Mouse (Mus musculus) layer of hippocampus, adult 18-20 months (tissue): Measurements from ENCODE around the gene Grm1. TPM values are rescaled to one million over a fixed set of nuclear protein-coding genes. Genes with fewer than 3 reads are reported as not detected.
A peak's percentile ranks its signal among the peaks of the same experiment; 100 is the strongest.

Source experiments
- DNase-seq, 2 experiments: peaks; one replicate each; pipeline ENCODE4 v3.0.0; 2022; ENCODE audit warnings: low spot score in 2 of 2
- total RNA-seq, 2 experiments: library from RNA; stranded (reverse); gene quantifications; 2 replicates each; pipeline ENCODE4 v1.2.3; 2021

The Grm1 gene
- total RNA-seq, 2 experiments from 2014 or later, result 65.2 to 65.7 TPM

DNA sequence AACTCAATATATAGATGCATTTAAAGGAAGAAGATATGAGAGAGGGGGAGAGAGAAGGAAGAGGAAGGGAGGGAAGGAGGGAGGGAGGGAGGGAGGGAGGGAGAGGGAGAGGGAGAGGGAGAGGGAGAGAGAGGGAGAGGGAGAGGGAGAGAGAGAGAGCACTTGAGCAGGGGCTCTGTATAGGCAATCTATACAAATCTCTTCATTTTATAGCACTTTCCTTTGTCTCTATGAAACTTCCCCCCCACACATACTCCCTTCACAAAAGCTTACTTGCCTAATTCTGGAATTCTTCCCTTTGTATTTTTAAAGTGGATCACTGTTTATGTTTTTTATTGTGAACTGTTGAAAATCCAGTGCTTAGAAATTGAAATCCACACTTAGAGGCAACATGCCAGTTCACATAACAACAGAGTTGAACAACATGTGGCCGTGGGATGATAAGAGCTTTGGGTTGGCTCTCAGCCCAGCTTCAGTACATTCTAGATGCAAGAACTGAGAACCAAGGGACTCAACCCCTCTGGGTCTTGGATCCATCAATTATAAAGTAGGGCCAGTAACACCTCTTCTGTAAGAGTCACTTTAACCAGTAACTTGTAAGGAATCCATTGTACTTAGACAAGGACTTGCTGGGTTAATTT, 345.0 kb downstream of the Grm1 start:
- DNase-seq, result peak; percentile 50 to 84

- no peak for DNase-seq
These were observed 347.6 kb downstream of the Grm1 start for GRCm38 (mm10) chr10:10734561-10734960.

DNA sequence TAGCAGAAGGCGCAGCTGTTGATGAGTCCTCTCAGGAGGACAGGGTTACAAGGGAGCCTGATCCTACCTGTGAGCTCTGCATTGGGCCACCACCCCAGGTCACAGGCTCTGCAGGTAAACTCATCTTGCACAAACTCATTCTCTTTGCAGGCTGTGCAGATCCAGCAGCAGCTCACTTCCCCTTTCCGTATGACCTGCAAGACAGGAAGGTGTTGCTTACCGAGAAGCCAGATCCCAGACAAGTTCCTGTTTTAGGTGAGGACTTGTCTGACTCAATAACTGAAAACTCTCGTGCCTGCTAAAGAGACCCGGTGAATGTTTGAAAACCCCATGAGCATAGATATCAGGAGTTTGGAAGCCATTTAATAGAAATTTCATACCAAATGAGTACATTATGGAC, 349.1 kb downstream of the Grm1 start:
- no peak for DNase-seq

DNA sequence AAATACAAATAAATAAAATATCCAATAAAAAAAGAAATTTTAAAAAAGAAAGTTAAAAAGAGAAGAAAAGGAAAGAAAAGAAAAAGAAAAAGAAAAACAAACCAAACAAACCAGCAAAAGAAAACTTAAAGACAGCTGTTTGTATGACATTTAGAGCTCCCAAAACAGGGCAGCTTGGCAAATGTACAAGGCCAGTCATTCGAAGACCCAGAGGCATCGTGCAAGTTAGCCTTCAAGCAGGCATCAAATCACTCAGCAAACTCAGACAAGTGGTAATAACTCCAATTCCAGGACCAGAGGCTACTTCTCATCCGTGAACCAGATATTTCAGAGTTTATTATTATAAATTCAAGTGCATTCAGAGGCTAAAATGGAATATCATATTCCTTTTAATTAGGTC, 355.7 kb downstream of the Grm1 start:
- no peak for DNase-seq

- no peak for DNase-seq
These were observed 371.3 kb downstream of the Grm1 start for GRCm38 (mm10) chr10:10710837-10711236.

- no peak for DNase-seq
These were observed 371.8 kb downstream of the Grm1 start for GRCm38 (mm10) chr10:10710359-10710758.

- no peak for DNase-seq
These were observed 374.1 kb downstream of the Grm1 start for GRCm38 (mm10) chr10:10708031-10708430.

GRCm38 (mm10) chr10:10701326-10701725, 380.8 kb downstream of the Grm1 start:
- no peak for DNase-seq

GRCm38 (mm10) chr10:10700903-10701302, 381.3 kb downstream of the Grm1 start:
- no peak for DNase-seq

DNA sequence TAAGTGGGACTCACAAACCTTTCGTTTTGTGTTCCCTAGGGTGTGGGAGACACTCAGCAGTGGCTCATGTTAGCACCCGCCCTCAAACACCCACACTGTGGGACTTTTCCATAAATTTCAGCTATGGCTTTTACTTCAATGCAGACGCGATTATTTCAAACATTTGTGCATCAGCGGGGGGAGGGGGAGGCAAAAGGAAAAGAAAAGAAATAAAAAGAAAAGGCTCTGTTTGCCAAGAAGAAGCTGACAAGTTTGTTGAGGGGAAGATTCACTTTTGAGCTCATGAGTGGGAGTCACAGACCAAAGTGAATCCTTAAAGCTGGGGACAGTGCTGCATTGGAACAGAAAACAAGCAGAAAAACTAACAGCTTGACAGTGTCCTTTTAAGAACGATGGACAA, 384.7 kb downstream of the Grm1 start:
- DNase-seq, result no peak

DNA sequence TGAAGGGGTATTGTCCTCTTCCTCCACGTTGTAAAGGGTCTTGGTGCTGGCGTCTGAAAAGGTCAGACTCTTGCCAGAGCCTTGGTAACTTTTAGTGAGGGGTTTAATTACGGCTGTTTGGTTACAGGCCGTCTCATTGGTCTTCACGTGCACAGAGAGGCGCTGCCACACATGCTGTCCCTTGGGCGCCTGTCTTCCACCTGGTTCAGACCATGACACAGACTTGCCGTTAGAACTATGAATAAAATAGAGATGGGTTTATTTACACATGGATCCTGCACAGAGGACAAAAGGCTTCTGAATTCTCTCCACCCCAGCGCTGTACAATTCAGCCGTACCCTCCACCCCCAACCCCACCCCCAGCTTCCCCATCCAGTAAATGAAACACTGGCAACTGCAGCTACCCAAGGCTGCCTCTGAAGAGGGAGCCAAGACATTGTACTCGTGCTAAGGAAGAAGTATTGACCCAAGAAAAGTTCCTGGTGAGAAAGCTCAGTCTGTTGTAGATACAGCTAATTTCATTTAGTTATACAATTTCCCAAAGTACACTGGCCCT, 392.4 kb downstream of the Grm1 start:
- DNase-seq, result no peak

DNA sequence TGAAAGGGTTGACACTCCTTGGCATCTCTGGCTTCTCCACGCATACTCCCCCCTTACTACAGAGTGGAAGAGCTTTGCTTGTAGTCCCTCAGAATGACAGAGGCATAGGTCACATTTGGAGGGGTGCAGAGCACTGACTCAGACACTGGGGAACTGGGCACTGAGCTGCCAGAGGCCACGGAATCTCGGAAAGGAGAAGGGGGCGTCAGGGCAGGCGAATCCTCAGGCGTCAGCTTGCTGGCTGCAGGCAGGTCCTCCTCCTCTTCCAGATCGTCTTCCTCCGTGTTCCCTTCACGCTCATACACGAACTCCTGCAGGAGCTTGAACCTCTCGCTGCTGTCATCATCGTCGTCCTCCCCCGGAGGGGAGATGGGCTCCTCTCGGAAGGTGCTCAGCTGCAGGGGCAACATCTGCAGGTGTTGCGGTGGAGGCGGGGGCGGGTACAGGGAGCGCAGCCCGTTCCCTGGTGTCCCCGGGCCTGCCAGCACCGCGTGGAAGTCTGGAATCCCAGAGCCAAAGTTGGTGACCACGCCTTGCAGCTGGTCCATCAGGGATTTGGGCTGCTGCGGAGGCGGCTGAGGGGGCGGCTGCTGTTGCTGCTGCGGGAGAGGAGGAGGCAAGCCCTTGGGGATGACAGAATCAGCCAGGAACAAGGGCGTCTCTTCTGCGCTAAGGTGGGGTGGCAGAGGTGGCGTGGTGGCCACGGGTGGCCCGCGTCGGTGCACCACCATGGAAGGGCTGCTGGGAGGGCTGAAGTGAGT, 393.1 kb downstream of the Grm1 start:
- peak; percentile 46 to 64 for DNase-seq

- no peak for DNase-seq
These were observed 401.1 kb downstream of the Grm1 start, which contains the start of gene Gm10944 for GRCm38 (mm10) chr10:10681048-10681447. Gene Gm10944, plus strand, starts transcription at chr10:10681348.

- DNase-seq, result no peak
These were observed 422.2 kb downstream of the Grm1 start for GRCm38 (mm10) chr10:10659976-10660375.

DNA sequence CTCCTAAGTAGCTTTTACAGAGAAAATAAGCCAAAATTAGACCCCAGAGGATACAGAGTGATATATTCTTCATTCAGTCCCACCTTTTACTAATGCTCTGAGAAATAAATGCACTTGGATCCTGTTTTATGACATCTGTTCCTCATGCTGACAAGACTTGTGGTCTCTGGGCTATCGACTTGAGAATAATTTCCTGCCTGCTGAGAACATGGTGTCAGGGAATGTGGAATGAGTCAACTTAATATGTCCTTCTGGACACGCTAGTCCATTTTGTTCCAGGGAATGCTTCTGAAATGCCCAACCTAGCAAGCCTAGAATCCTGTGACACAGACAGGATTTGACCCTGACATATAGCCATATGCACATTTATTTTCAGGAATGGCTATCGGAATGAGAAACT, 423.0 kb downstream of the Grm1 start:
- no peak for DNase-seq

DNA sequence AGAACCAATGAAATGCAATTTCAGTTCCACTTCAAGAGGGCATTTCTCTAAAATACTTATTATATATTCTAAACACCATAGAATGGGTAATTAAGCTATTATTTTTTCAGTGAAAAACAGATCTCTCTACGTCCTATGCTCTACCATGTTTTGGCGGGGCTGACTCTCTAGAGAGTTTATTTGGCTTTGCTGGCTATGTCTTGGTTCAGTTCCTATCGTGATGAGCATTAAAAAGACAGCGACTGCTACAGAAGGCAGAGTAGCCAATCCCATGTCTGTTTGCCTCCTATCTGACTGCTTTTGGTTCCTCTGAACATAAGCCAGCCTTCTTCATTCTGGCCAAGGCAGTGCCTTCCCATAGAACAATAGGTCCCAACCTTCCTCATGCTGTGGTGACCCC, 425.5 kb downstream of the Grm1 start:
- DNase-seq, result no peak

GRCm38 (mm10) chr10:10655991-10656390, 426.2 kb downstream of the Grm1 start:
- DNase-seq, result no peak

Other genes with a start within 250 kb of the Grm1 start
- gene Shprh, start 67.1 kb upstream of the Grm1 start, total RNA-seq, result 10 to 100 TPM; 37.2 to 37.8 TPM
- gene Fbxo30, start 199.0 kb upstream of the Grm1 start, total RNA-seq, result 1 to 10 TPM; 8.2 to 8.8 TPM